Mouse (Mus musculus): ENCODE results near the gene Mcts2. TPM values are rescaled to one million over a fixed set of nuclear protein-coding genes. Genes with fewer than 3 reads are reported as not detected.

Gene Mcts2
- polyA plus RNA-seq (2017; shearing (Covaris generic)), result 5.3 TPM

DNA sequence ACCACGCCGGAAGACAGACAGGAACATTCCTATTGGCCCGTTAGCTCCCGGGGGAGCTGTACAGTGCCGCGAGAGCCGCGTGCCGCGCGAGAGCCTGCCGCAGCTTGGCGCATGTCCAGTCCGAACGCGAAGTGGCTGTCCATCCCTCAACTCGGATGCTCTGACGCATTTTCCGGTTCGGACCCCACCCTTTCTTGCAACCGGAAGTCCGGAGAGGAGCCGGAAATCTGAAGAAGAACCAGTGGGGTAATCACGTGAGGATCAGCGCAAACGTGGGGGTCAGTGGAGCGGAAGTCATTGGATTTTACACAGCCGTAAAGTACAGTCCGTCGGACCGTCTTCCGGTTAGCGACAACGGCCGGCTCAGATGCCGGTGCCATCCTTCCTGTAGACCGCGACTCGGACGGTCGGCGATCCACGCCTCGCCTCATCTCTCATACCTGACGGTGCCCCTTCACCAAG lies at the start of gene Mcts2:
TSS of gene Mcts2 (plus strand) at position 230 of the 462 bp plus-strand sequence.

DNA sequence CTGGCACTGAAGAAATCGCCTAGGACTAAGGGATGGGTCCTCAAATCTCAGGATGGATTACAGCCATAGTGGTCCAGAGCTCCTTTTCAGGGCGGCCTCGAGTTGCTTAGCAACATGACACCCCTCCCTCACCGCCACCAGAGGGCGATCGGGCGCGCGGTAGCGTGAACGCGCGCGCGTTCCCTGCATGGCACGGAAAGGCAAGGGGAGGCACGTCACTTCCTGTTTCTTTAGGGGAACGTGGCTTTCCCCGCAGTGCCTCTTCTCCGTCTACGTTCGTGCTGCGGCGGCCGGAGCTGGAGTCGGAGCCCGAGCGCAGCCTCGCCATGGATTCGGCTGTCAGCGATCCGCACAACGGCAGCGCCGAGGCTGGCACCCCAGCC lies 17.6 kb upstream of the Mcts2 start, which contains the start of gene H13:
TSS of gene H13 (plus strand) at position 206 of the 383 bp plus-strand sequence.

DNA sequence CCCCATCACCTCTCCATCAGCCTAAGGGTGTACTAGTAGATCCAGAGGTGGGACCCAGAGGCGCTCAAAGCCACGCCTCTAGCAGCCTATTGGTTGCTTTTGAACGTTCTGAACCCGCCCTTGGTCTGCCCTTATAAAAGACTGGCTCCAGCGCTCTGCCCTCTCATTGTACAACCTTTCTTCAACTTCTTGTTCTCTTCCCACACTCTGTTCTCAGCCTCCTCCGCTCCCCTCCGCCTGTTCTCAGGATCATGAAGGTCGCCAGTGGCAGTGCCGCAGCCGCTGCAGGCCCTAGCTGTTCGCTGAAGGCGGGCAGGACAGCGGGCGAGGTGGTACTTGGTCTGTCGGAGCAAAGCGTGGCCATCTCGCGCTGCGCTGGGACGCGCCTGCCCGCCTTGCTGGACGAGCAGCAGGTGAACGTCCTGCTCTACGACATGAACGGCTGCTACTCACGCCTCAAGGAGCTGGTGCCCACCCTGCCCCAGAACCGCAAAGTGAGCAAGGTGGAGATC lies 49.3 kb downstream of the Mcts2 start, which contains the start of gene Id1:
TSS of gene Id1 (plus strand) at position 162 of the 512 bp plus-strand sequence.

Other genes with a start within 250 kb of the Mcts2 start
- not detected for gene Defb23, start 222.4 kb upstream of the Mcts2 start, polyA plus RNA-seq (2017; shearing (Covaris generic))
- not detected for gene Defb20, start 210.0 kb upstream of the Mcts2 start, polyA plus RNA-seq (2017; shearing (Covaris generic))
- gene Defb22, start 196.9 kb upstream of the Mcts2 start, polyA plus RNA-seq (2017; shearing (Covaris generic)), result not detected
- gene Defb26, start 175.3 kb upstream of the Mcts2 start, polyA plus RNA-seq (2017; shearing (Covaris generic)), result not detected
- not detected for gene Defb28, start 168.8 kb upstream of the Mcts2 start, polyA plus RNA-seq (2017; shearing (Covaris generic))
- gene Defb29, start 146.9 kb upstream of the Mcts2 start, polyA plus RNA-seq (2017; shearing (Covaris generic)), result not detected
- not detected for gene Gm17416, start 117.7 kb upstream of the Mcts2 start, polyA plus RNA-seq (2017; shearing (Covaris generic))
- gene Defb21, start 114.3 kb upstream of the Mcts2 start, polyA plus RNA-seq (2017; shearing (Covaris generic)), result not detected
- gene Defb19, start 106.7 kb upstream of the Mcts2 start, polyA plus RNA-seq (2017; shearing (Covaris generic)), result not detected
- not detected for gene Defb45, start 87.6 kb upstream of the Mcts2 start, polyA plus RNA-seq (2017; shearing (Covaris generic))
- not detected for gene Defb36, start 82.7 kb upstream of the Mcts2 start, polyA plus RNA-seq (2017; shearing (Covaris generic))
- gene Defb25, start 64.0 kb upstream of the Mcts2 start, polyA plus RNA-seq (2017; shearing (Covaris generic)), result not detected
- gene Rem1, start 60.1 kb upstream of the Mcts2 start, polyA plus RNA-seq (2017; shearing (Covaris generic)), result not detected
- gene H13, start 17.6 kb upstream of the Mcts2 start, polyA plus RNA-seq (2017; shearing (Covaris generic)), result 223 TPM
- gene Id1, start 49.2 kb downstream of the Mcts2 start, polyA plus RNA-seq (2017; shearing (Covaris generic)), result 1.4 TPM
- gene Cox4i2, start 67.1 kb downstream of the Mcts2 start, polyA plus RNA-seq (2017; shearing (Covaris generic)), result not detected
- 67.2 TPM for gene Bcl2l1, start 144.7 kb downstream of the Mcts2 start, polyA plus RNA-seq (2017; shearing (Covaris generic))
- 2.8 TPM for gene Tpx2, start 160.9 kb downstream of the Mcts2 start, polyA plus RNA-seq (2017; shearing (Covaris generic))
- not detected for gene Mylk2, start 224.3 kb downstream of the Mcts2 start, polyA plus RNA-seq (2017; shearing (Covaris generic))
- not detected for gene Foxs1, start 246.2 kb downstream of the Mcts2 start, polyA plus RNA-seq (2017; shearing (Covaris generic))